Mouse (Mus musculus) spleen, postnatal 14 days (tissue): ENCODE measurements around the gene Ccdc13.

ENCODE experiments used
- DNase-seq, 2 experiments: peaks; one replicate each; pipeline ENCODE4 v3.0.0; 2021 to 2022; ENCODE audit warnings: low spot score in 2 of 2

Gene Ccdc13

DNA sequence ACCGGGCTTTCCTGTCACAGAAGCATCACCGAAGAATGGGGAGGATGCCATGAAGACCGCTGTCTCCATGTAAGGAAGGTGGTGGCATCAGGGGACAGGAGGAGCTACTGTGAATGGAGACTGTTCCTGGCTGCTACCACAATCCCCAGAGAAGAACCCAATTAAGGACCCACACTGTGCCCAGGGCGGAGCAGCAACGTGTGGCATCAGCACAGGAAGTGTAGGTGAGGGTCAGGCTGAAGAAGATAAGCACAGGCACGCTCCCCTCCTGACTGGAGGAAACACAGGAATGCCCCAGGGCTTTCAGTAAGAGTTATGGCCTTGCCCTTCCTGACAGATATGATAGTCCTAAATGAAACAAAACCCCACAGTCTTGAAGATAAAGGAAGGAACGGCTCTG is 36.5 kb downstream of the Ccdc13 start:
- DNase-seq: no peak

DNA sequence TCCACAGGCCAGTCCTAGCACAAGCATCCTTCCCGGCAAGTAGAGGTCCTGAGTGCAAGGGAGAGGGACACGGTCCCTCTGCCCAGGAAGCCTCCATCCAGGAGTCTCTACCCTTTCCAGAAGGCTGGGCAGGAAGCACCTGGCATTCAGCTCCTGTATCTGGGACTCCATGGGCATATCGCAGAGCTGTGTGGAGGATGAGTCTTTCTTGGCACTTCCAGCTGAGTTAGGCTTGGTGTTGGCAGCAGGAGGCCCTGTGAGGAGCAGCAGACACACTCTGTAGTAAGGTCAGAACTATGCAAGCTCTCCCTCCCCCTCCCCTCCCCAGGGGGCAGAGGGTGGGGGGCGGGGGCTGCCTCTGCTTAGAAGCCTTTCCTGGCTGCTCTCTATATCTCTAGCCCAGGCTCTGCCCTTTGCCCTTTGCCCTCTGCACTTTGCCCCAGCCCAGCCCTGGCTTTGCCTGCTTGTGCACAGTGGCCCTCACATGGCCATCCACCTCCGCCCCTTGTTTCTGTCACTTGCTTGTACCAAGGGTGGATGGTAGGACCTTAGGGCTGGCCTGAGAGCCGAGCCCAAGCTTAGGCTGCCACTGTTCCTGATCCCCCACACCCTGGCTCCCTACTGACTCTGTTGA is 40.3 kb downstream of the Ccdc13 start:
- no peak for DNase-seq

DNA sequence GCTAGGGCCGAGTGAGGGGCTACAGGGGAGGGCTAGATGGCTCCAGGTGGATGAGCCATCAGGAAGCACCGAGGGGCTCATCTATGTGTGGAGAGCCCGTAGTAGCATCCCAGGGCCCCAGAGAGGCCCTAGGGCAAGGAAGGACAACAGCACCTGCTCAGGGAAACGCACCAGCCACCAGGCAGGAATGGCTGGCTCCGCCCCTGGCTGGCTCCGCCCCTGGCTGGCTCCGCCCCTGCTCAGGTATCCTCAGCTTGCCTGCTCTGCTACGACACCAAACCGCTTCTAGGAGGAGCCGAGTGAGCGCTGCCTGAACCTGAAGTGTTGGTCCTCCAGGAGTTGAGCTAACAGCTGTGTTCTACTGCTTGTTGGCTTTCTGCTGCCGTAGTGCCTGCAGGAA is 41.5 kb downstream of the Ccdc13 start:
- no peak for DNase-seq

- no peak for DNase-seq
Observed at GRCm38 (mm10) chr9:121794972-121795539, 44.2 kb downstream of the Ccdc13 start.

DNA sequence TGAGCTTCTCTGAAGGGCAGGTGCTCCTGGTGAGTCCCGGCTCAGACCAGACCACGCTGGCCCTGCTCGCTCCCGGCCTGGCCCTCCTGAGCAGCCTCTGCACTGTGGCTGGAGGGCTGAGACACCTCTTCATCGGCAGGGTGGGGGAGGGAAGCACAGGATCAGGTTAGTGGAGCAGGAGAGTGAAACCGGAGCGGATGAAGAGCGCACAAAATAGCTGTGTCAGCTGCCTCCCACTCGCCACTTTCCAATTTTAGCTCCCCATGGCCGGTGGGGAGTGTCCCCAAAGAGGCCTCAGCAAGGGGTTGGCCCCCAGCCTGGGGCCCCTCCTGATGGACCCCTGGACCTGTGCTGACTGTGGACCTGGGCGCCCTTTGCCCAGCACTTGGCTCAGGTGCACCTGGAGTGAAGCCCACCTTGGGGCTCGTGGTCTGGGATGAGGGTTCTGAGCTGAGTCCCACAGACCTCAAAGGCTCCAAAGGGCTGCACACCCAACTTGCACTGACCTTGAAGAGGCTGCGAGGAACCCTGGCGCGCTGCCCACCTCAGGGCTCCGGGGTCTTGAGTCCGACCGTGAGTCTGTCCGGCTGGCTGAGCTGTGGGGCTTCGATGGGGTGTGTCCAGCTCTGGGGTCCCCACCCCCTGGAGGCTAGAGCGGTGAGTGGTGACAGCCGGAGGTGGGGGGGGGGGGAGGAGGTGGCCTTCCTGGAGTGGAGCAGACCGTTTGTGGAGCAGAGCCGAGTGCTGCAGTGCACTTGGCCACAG is 47.3 kb downstream of the Ccdc13 start, which contains the start of gene Hhatl:
Hhatl (minus strand) TSS at position 751 of the 765 bp plus-strand sequence.
- DNase-seq: no peak

DNA sequence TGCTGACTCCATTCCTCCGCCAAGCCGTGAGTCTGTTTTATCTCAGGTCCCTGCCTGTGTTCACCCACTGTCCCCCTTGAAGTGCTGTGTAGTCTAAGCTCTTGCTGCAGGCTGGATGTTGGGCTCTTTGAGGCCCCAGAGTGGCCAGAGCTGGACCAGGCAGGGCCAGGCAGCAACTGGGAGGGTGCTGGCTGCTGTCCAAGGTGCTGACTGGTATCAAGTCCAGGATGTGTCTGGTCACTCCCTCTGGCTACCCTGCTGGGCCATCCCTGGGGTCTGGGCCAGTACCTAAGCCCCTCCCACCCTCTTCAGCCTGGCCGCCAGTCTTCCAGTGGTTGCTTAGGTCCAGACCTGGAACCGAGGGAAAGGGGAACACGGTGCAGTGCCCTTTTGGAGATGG is 48.1 kb downstream of the Ccdc13 start:
- DNase-seq: no peak

DNA sequence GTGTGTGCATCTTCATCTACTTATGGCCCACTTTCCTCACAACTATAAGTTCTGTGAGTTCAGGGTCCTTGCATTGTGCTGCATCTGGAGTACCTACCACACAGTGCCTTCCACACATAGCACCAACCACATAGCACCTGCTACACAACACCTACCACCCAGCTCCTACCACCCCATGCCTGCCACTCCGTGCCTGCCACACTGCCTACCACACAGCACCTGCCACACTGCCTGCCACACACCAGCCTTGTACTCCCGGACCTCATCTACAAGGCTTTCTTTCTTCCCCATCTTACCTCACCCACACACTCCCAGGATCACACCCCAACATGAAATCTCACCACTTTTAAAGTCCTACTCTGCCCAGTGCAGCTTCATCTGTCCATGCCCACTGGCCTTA is 52.9 kb downstream of the Ccdc13 start:
- no peak for DNase-seq

GRCm38 (mm10) chr9:121785261-121785660 is 54.0 kb downstream of the Ccdc13 start:
- DNase-seq: no peak

DNA sequence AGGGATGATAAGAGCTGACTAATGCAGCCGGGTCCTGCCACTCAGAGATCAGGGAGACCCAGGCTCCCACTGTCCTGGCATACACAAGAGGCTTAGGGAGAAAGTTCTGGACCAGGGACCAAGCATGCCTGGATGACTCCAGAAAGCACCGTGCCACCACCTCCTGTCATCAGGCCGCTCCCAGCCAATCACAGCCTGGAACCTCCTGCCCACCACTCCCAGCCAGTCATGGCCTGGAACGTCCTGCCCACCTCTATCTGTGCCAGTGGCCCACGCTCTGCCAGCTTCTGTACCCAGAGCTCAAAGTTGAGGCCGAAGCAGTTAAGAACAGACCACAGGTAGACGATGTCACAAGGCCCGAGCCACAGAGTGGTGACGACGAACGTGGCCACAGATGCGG is 54.5 kb downstream of the Ccdc13 start:
- no peak for DNase-seq

DNA sequence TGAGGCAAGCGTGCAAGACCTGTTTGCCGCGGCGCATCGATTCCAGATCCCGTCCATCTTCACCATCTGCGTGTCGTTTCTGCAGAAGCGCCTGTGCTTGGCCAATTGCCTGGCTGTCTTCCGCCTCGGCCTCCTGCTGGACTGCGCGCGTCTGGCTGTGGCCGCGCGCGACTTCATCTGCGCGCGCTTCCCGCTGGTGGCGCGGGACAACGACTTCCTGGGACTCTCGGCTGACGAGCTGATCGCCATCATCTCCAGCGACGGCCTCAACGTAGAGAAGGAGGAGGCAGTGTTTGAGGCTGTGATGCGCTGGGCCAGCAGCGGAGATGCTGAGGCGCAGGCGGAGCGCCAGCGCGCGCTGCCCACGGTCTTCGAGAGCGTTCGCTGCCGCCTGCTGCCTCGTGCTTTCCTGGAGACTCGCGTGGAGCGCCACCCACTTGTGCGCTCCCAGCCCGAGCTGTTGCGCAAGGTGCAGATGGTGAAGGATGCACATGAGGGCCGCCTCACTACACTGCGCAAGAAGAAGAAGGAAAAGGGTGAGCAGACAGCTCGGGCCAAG is 61.1 kb downstream of the Ccdc13 start:
- no peak for DNase-seq

- DNase-seq: no peak
Observed at GRCm38 (mm10) chr9:121777484-121778065, 61.7 kb downstream of the Ccdc13 start, which contains the start of gene Klhl40. Gene Klhl40, plus strand, starts transcription at chr9:121777607.

GRCm38 (mm10) chr9:121776511-121776910 is 62.8 kb downstream of the Ccdc13 start:
- DNase-seq: no peak

GRCm38 (mm10) chr9:121775951-121776350 is 63.3 kb downstream of the Ccdc13 start:
- DNase-seq: no peak

- DNase-seq: no peak
Observed at GRCm38 (mm10) chr9:121772412-121772811, 66.8 kb downstream of the Ccdc13 start.

- DNase-seq: no peak
Observed at GRCm38 (mm10) chr9:121765166-121765855, 74.0 kb downstream of the Ccdc13 start.

- DNase-seq: no peak
Observed at GRCm38 (mm10) chr9:121763716-121764115, 75.5 kb downstream of the Ccdc13 start.

GRCm38 (mm10) chr9:121762761-121763160 is 76.5 kb downstream of the Ccdc13 start:
- DNase-seq: no peak

DNA sequence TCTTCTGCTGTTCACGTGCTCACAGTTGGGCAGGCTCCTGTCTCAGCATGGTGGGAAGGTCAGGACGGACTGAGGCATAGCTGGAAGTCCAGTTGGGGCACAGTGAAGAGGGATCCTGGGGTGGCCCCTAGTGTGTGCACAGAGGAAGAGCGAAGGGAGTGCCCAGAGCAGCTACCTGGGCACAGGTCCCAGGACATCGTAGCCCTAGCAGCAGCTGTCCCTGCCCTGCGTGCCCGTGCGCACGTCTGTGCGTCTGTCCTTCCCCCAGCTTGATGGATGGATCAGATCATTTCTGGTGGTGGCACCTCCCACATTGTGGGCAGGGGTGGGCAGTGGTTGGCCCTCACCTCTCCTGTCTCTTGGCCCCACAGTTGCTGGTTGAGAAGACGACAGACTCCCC is 77.0 kb downstream of the Ccdc13 start:
- DNase-seq: no peak

DNA sequence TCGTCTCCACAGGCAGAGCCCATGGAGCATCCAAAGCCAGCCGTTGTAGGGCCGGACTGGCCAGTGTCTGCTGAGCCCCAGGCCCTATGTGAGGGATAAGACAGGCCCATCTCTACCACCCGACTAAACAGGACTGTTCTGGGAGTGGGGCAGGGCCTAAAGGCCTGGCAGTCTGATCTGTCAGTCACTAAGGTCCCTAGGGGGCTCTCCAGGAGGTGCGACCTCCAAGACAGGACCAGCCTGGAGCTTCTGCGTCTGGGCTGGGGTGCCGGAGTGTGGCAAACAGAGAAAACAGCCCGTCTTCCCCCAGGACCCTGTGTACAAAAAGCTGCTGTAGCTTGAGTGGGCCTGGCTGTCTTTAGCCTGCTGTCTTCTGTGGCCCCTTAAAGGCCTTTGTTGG is 77.5 kb downstream of the Ccdc13 start:
- DNase-seq: no peak

DNA sequence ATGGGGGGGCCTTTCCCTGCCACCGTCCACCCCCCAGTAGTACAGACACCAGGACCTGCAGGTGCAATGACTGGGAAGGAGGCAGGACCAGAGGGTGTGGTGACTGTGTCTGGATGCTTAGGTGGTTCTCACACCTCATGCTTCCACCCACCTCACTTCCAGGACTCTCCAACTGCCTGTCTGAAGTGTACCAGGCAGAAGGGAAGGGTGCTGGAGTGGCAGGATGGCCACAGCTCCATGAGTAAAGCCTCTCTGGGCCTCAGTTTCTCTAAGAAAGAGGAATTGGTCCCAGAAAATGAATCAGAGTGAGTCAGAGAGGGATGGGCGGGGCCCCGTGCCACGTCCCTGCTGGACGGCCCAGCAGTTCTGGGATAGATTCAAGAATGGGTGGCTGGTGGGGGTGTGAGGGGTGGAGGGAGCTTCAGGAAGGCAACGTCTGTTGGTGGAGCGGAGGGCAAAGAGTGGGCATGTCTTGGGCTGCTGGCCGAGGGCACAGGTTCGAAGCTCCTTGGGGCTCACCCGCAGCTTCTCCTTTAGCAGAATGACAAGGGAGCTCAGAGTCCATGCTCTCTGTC is 78.1 kb downstream of the Ccdc13 start:
- no peak for DNase-seq
